Mouse (Mus musculus) CD8-positive naive resting alpha-beta T cell, adult 2 months (primary cell): Measurements from ENCODE around the gene Lyst.

Experiments used
- DNase-seq, 2 experiments: peaks; one replicate each; pipeline ENCODE4 v3.0.0; 2022; ENCODE audit warnings: low read depth in 2 of 2, low spot score in 2 of 2

Gene Lyst

GRCm38 (mm10) chr13:13828125-13828524, 237.9 kb downstream of the Lyst start:
- no peak for DNase-seq
